Mouse (Mus musculus) intestine, embryonic 16.5 days (tissue): Measurements from ENCODE around the gene Pitpnm1. TPM values are rescaled to one million over a fixed set of nuclear protein-coding genes. Genes with fewer than 3 reads are reported as not detected.
A peak's percentile ranks its signal among the peaks of the same experiment; 100 is the strongest.

Experiments used
- ATAC-seq: fragments of 200-750 bp; cut with Nextera tagmentation; 2 replicates; pipeline ENCODE4 v1.8.0; 2017; ENCODE audit warnings: moderate TSS enrichment, moderate library complexity
- H3K27ac ChIP-seq: fragments of 300-500 bp; sonication (generic); 2 replicates; pipeline ENCODE4 v1.5.1; 2014; ENCODE audit warnings: mild to moderate bottlenecking, low read length
- H3K27me3 ChIP-seq: fragments of 300-500 bp; sonication (generic); replicated peaks from 2 replicates; pipeline ENCODE4 v1.6.1; 2014; ENCODE audit warnings: low read length, control low read depth, mixed read lengths; ENCODE audit not compliant: control insufficient read depth, insufficient read depth
- H3K36me3 ChIP-seq: fragments of 300-500 bp; sonication (generic); 2 replicates; pipeline ENCODE4 v1.6.1; 2014; ENCODE audit warnings: low read length, control low read depth; ENCODE audit not compliant: control insufficient read depth, insufficient read depth
- H3K4me1 ChIP-seq: fragments of 300-500 bp; sonication (generic); 2 replicates; pipeline ENCODE4 v1.6.1; 2014; ENCODE audit warnings: low read length, control low read depth, mixed read lengths; ENCODE audit not compliant: control insufficient read depth, insufficient read depth
- H3K4me2 ChIP-seq: fragments of 300-500 bp; sonication (generic); 2 replicates; pipeline ENCODE4 v1.6.1; 2014; ENCODE audit warnings: low read depth, low read length, control low read depth
- H3K4me3 ChIP-seq: fragments of 300-500 bp; sonication (generic); 2 replicates; pipeline ENCODE4 v1.5.1; 2014; ENCODE audit warnings: mild to moderate bottlenecking, low read length
- H3K9ac ChIP-seq: fragments of 300-500 bp; sonication (generic); 2 replicates; pipeline ENCODE4 v1.6.1; 2014; ENCODE audit warnings: low read depth, low read length
- H3K9me3 ChIP-seq: fragments of 300-500 bp; sonication (generic); 2 replicates; pipeline ENCODE4 v1.6.1; 2016; ENCODE audit warnings: low read length, control low read depth; ENCODE audit not compliant: control insufficient read depth
- WGBS: fragments of 180-500 bp; shearing (Covaris S2); extraction: QIAGEN DNeasy Blood & Tissue Kit; methylation state at CpG from one replicate; pipeline ENCODE4 v1.1.7; 2014; 5-methylcytosine and 5-hydroxymethylcytosine counted together
- polyA plus RNA-seq: library from polyadenylated mRNA; unstranded; fragments of >200 nt; fragmentation: Nextera tagmentation; extraction: Ambion mirVana; gene quantifications from 2 replicates; pipeline ENCODE4 v1.2.1, GENCODE M21; 2015

Pitpnm1 gene
- polyA plus RNA-seq, 1 experiment from 2014 or later: 19.7 TPM

DNA sequence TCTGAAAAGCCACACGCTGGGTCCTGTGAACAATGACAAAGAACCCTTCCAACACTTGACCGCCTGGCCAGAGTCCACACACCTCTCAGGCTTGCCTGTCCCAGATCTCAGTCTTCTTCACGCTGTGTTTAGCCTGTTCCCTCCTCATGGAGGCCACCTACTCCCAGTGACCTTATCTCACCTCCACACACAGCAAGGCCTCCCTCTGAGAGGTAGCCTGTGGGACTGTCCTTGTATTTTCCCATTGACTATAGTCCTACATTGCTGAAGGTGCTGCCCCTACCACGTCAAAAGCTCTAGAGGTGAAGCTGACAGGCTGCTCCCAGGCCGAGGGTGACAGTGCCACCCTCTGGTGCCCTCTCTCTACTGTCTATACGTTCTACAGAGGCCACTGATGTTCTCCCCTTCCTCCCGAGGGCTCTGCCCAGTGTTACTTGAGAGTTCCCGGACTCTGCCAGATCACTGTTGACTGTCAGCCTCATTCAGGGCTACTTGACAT is 19.2 kb upstream of the Pitpnm1 start:
- H3K9me3 ChIP-seq: no peaks in the 10 kb centered on the region
- 69% methylated on average over 8 of the region's 8 CpGs for WGBS

GRCm38 (mm10) chr19:4081394-4081793 is 18.4 kb upstream of the Pitpnm1 start, which contains the start of gene Cabp2:
Gene Cabp2 (plus strand): TSS chr19:4081578.
- no peaks in the 10 kb centered on the region for H3K27me3 ChIP-seq
- H3K27ac ChIP-seq: no peak within 1 kb of the TSS
- H3K4me1 ChIP-seq: no peaks in the 10 kb centered on the region
- H3K4me2 ChIP-seq: no peak within 1 kb of the TSS
- 66% methylated on average over 3 of the region's 3 CpGs for WGBS
- no peaks in the 10 kb centered on the region for H3K36me3 ChIP-seq
- no peak within 1 kb of the TSS for H3K4me3 ChIP-seq
- H3K9ac ChIP-seq: no peak within 1 kb of the TSS
- no peak for ATAC-seq
- H3K9me3 ChIP-seq: no peaks in the 10 kb centered on the region

More for the DNA sequence above, 19.2 kb upstream of the Pitpnm1 start:
- no peaks in the 10 kb centered on the region for H3K36me3 ChIP-seq
- no peaks in the 10 kb centered on the region for H3K4me1 ChIP-seq
- H3K27ac ChIP-seq: no peak overlapping the region
- H3K4me3 ChIP-seq: no peak overlapping the region
- no peaks in the 10 kb centered on the region for H3K27me3 ChIP-seq
- peak; percentile 33; the same call in 1 of the 2 replicates for ATAC-seq
- no peak overlapping the region for H3K4me2 ChIP-seq
- no peak overlapping the region for H3K9ac ChIP-seq

GRCm38 (mm10) chr19:4082219-4082965 is 17.4 kb upstream of the Pitpnm1 start:
- H3K36me3 ChIP-seq: no peaks in the 10 kb centered on the region
- H3K27ac ChIP-seq: no peak overlapping the region
- no peak for ATAC-seq
- H3K9me3 ChIP-seq: no peaks in the 10 kb centered on the region
- no peaks in the 10 kb centered on the region for H3K4me1 ChIP-seq
- H3K4me3 ChIP-seq: no peak overlapping the region
- 75% methylated on average over 11 of the region's 11 CpGs for WGBS
- no peak overlapping the region for H3K9ac ChIP-seq
- no peaks in the 10 kb centered on the region for H3K27me3 ChIP-seq
- no peak overlapping the region for H3K4me2 ChIP-seq

DNA sequence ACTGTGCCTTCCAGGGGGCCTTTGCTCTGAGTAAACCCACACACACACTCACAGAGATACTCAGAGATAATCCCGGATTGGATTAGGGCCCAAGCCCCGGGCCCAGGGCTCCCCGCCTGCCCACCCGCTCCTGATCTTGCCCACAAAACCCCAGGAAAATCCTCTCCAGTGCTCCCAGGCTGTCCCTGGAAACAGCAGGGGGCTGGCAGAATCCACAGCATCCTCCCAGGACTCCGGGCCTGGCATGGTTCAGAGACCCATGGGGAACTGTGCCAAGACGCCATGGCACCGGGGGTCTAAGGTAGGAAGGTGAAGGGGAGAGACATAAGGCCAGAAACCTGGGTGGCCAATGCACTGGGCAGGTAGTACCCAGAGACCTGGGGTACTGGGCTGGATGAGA is 16.5 kb upstream of the Pitpnm1 start:
- Histone ChIP-seq H3K27me3 (no peaks in the 10 kb centered on the region), H3K4me3 (no peak overlapping the region), H3K27ac (no peak overlapping the region), H3K9ac (no peak overlapping the region), H3K36me3 (no peaks in the 10 kb centered on the region), H3K4me1 (no peaks in the 10 kb centered on the region), H3K9me3 (no peaks in the 10 kb centered on the region), H3K4me2 (no peak overlapping the region)
- WGBS: 83% methylated on average over 7 of the region's 7 CpGs
- ATAC-seq: no peak

- H3K9me3 ChIP-seq: no peaks in the 10 kb centered on the region
- 33% methylated on average over 8 of the region's 8 CpGs for WGBS
- ATAC-seq: no peak
- H3K4me3 ChIP-seq: no peak overlapping the region
- H3K27ac ChIP-seq: no peak overlapping the region
- no peak overlapping the region for H3K4me2 ChIP-seq
- H3K27me3 ChIP-seq: no peaks in the 10 kb centered on the region
- H3K9ac ChIP-seq: no peak overlapping the region; the same call in 1 of the 2 replicates
- H3K36me3 ChIP-seq: no peaks in the 10 kb centered on the region
- no peaks in the 10 kb centered on the region for H3K4me1 ChIP-seq
These were observed 16.0 kb upstream of the Pitpnm1 start for GRCm38 (mm10) chr19:4083826-4084225.

GRCm38 (mm10) chr19:4084984-4085383 is 14.8 kb upstream of the Pitpnm1 start:
- Histone ChIP-seq H3K9me3 (no peaks in the 10 kb centered on the region), H3K9ac (no peak overlapping the region), H3K27ac (no peak overlapping the region), H3K36me3 (no peaks in the 10 kb centered on the region), H3K4me2 (no peak overlapping the region), H3K4me3 (no peak overlapping the region), H3K27me3 (no peaks in the 10 kb centered on the region), H3K4me1 (no peaks in the 10 kb centered on the region)
- ATAC-seq: no peak
- WGBS: 93% methylated on average over 1 of the region's 1 CpGs

DNA sequence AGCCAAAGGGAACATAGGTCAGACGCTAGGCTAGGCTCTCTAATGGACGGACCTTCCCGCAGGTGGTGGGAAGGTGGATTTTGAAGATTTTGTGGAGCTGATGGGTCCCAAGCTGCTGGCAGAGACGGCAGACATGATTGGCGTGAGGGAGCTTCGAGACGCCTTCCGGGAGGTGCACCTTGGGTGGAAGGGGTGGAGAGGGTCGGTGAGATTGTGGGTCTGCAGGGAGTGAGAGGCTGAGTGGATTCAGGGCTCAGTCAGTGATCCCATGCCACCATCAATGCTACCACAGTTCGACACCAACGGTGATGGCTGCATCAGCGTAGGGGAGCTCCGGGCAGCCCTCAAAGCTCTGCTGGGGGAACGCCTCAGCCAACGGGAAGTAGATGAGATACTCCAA is 13.6 kb upstream of the Pitpnm1 start:
- Histone ChIP-seq H3K4me3 (no peak overlapping the region), H3K4me1 (no peaks in the 10 kb centered on the region), H3K36me3 (no peaks in the 10 kb centered on the region), H3K27me3 (no peaks in the 10 kb centered on the region), H3K9ac (no peak overlapping the region), H3K4me2 (no peak overlapping the region), H3K27ac (no peak overlapping the region), H3K9me3 (no peaks in the 10 kb centered on the region)
- ATAC-seq: no peak
- WGBS: 91% methylated on average over 15 of the region's 15 CpGs

GRCm38 (mm10) chr19:4087090-4087489 is 12.7 kb upstream of the Pitpnm1 start:
- ATAC-seq: no peak
- WGBS: 86% methylated on average over 5 of the region's 5 CpGs
- no peaks in the 10 kb centered on the region for H3K36me3 ChIP-seq
- H3K4me2 ChIP-seq: no peak overlapping the region
- no peak overlapping the region for H3K4me3 ChIP-seq
- no peaks in the 10 kb centered on the region for H3K4me1 ChIP-seq
- no peaks in the 10 kb centered on the region for H3K27me3 ChIP-seq
- H3K9ac ChIP-seq: no peak overlapping the region
- no peaks in the 10 kb centered on the region for H3K9me3 ChIP-seq
- no peak overlapping the region for H3K27ac ChIP-seq

DNA sequence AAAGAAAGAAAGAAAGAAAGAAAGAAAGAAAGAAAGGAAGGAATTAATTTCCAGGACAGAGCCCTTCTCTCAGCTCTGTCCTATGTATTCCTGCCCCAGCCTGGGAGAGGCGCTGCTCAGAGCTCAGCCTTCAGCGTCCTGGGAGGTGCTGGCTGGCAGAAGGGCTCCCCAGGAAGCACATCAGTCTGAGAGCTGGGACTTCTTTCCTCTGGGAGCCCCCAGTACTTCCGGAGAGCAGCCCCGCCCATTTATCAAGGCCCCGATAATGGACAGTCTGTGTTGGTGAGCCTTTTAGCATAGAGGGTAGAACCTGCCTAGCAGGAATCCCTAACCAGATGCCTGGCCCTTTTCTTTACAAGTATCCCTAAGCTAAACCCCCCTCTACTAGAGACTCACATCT is 11.7 kb upstream of the Pitpnm1 start:
- ATAC-seq: no peak
- WGBS: 33% methylated on average over 5 of the region's 5 CpGs
- no peak overlapping the region for H3K9ac ChIP-seq

More for the DNA sequence above, 11.7 kb upstream of the Pitpnm1 start:
- no peak overlapping the region for H3K4me3 ChIP-seq
- H3K27me3 ChIP-seq: no peaks in the 10 kb centered on the region
- H3K27ac ChIP-seq: no peak overlapping the region
- no peaks in the 10 kb centered on the region for H3K9me3 ChIP-seq
- peaks cover 4% of the 10 kb centered on the region; the same call in 1 of the 2 replicates for H3K4me1 ChIP-seq
- H3K4me2 ChIP-seq: no peak overlapping the region
- H3K36me3 ChIP-seq: no peaks in the 10 kb centered on the region
